Mouse (Mus musculus): ENCODE results near the gene Ndufaf4. TPM values are rescaled to one million over a fixed set of nuclear protein-coding genes. Genes with fewer than 3 reads are reported as not detected.

Gene Ndufaf4
- polyA plus RNA-seq, 1 experiment from 2014 or later: 75.6 TPM

DNA sequence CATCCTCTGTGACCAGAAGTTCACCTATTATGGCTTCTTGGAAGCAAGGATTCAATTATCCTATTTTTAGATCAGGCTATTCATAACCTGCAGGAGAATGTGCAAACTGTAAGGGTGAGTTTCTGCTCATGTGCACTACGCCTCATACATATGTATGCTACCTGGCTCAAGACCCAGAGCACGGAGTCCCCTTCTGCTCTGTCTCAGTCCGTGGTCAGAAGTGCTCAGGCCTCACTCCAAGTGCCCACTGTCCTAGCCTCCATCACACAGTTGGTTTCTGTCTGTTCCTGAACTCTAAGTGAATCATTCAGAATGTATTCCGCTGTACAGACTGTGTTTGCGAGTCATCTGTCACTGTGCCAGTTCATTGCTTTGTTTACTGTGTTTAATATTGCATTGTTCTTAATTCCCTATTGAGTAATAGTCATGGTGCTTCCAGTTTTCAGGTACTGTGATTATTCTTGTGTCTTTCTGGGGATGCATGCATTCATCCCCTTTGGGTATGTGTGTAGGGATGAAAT is 30.4 kb downstream of the Ndufaf4 start:
- 78% methylated on average over 5 of the region's 5 CpGs for WGBS
- Histone ChIP-seq H3K4me2 (ENCODE audit: low read length) (no peak overlapping the region), H3K9me3 (ENCODE audit: control insufficient read depth, low read length) (no peaks in the 10 kb centered on the region), H3K9ac (ENCODE audit: low read length) (no peak overlapping the region), H3K36me3 (ENCODE audit: control insufficient read depth, insufficient read depth, low read length) (no peaks in the 10 kb centered on the region), H3K4me3 (ENCODE audit: control insufficient read depth in 1 of 2, insufficient read depth in 1 of 2, low read depth in 1 of 2, low read length in 2 of 2) (no peak overlapping the region), H3K27ac (replicated peaks in 1 of 2; ENCODE audit: control insufficient read depth in 1 of 2, insufficient read depth in 1 of 2, low read depth in 2 of 2, low read length in 2 of 2) (no peak overlapping the region), H3K4me1 (ENCODE audit: control insufficient read depth in 2 of 2, insufficient read depth in 2 of 2, low read length in 2 of 2) (peaks cover 2 to 4% of the 10 kb centered on the region in 2 experiments; a peak in 2 of 4 replicates), H3K27me3 (ENCODE audit: control insufficient read depth, insufficient read depth, low read length) (no peaks in the 10 kb centered on the region)
- ATAC-seq (ENCODE audit: insufficient number of reproducible peaks, insufficient read depth, low FRiP score, low read depth): no peak

DNA sequence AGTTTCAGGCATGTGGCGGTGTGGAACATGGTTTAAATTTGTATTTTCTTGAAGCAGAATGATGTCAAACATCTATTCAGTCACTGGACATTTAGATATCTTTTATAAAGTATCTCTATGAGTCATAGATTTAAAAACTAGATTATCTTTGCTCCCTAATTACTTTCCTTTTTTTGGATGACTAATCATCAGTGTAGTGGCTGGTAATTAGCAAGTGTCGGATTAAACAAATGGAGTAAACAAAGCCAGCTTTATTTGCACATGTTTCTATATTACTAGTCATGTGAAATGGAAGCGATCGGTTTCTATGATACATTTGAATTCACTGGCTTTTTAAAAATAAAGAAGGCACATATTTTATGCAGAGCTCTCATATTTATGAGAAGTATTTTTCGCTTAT is 31.0 kb downstream of the Ndufaf4 start:
- no peak overlapping the region for H3K4me3 ChIP-seq (ENCODE audit: control insufficient read depth in 1 of 2, insufficient read depth in 1 of 2, low read depth in 1 of 2, low read length in 2 of 2)
- 86% methylated on average over 5 of the region's 5 CpGs for WGBS
- no peaks in the 10 kb centered on the region for H3K36me3 ChIP-seq (ENCODE audit: control insufficient read depth, insufficient read depth, low read length)
- no peaks in the 10 kb centered on the region for H3K9me3 ChIP-seq (ENCODE audit: control insufficient read depth, low read length)
- H3K27me3 ChIP-seq (ENCODE audit: control insufficient read depth, insufficient read depth, low read length): no peaks in the 10 kb centered on the region
- peaks cover 2 to 4% of the 10 kb centered on the region in 2 experiments; a peak in 2 of 4 replicates for H3K4me1 ChIP-seq (ENCODE audit: control insufficient read depth in 2 of 2, insufficient read depth in 2 of 2, low read length in 2 of 2)
- H3K27ac ChIP-seq (replicated peaks in 1 of 2; ENCODE audit: control insufficient read depth in 1 of 2, insufficient read depth in 1 of 2, low read depth in 2 of 2, low read length in 2 of 2): no peak overlapping the region
- H3K4me2 ChIP-seq (ENCODE audit: low read length): no peak overlapping the region
- H3K9ac ChIP-seq (ENCODE audit: low read length): no peak overlapping the region
- ATAC-seq (ENCODE audit: insufficient number of reproducible peaks, insufficient read depth, low FRiP score, low read depth): no peak

DNA sequence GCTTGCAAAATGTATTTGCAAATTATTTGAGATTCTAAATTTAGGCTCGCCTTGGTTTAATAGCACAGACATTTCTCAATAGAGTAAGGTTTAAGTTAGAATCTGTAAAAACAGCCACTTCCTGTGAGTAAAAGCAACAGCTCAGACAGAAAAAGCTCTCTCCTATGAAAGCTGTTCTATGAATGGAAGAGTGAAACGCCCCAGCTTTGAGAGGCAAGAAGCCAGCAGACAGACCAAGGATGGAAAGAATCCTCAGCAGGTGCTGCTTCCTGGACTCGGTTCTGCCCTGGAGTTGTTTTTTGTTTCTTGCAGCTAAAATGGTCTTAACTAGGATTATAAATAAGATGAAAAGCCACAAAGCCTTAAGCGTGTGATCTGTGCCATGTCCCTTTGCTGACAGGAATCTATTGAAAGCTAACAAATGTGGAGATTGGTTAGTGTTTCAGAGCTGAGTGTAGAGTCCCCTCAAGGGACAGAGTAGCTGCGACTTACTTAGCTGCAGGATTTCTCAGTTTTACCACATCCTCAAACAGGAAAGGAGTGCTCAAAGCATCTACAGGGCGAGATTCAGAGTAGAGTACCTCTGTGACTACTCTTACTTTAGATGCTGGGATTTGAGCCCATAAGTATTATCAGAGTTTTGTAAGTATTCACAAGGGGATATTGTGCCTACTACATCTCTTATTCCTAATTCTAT is 45.0 kb downstream of the Ndufaf4 start:
- no peak overlapping the region for H3K9ac ChIP-seq (ENCODE audit: low read length)
- no peaks in the 10 kb centered on the region; the same call in 1 of the 2 replicates for H3K9me3 ChIP-seq (ENCODE audit: control insufficient read depth, low read length)
- no peaks in the 10 kb centered on the region for H3K4me1 ChIP-seq (ENCODE audit: control insufficient read depth in 2 of 2, insufficient read depth in 2 of 2, low read length in 2 of 2)
- WGBS: 45% methylated on average over 6 of the region's 6 CpGs
- no peak overlapping the region for H3K4me2 ChIP-seq (ENCODE audit: low read length)
- ATAC-seq (ENCODE audit: insufficient number of reproducible peaks, insufficient read depth, low FRiP score, low read depth): no peak
- H3K27ac ChIP-seq (replicated peaks in 1 of 2; ENCODE audit: control insufficient read depth in 1 of 2, insufficient read depth in 1 of 2, low read depth in 2 of 2, low read length in 2 of 2): no peak overlapping the region
- H3K4me3 ChIP-seq (ENCODE audit: control insufficient read depth in 1 of 2, insufficient read depth in 1 of 2, low read depth in 1 of 2, low read length in 2 of 2): no peak overlapping the region
- H3K27me3 ChIP-seq (ENCODE audit: control insufficient read depth, insufficient read depth, low read length): no peaks in the 10 kb centered on the region
- H3K36me3 ChIP-seq (ENCODE audit: control insufficient read depth, insufficient read depth, low read length): no peaks in the 10 kb centered on the region

Other genes with a start within 250 kb of the Ndufaf4 start
- gene Klhl32, start 47.0 kb upstream of the Ndufaf4 start, polyA plus RNA-seq (2014; fragmentation: Nextera tagmentation; extraction: Ambion mirVana): 3.5 and 4.6 TPM in 2 replicates
- 0.54 and 0.78 TPM in 2 replicates for gene Gpr63, start 68.3 kb downstream of the Ndufaf4 start, polyA plus RNA-seq (2014; fragmentation: Nextera tagmentation; extraction: Ambion mirVana)